Mouse (Mus musculus): Measurements from ENCODE around the gene Zfp646. TPM values are rescaled to one million over a fixed set of nuclear protein-coding genes. Genes with fewer than 3 reads are reported as not detected.

Zfp646 gene
- polyA plus RNA-seq, 1 experiment = 61.3 TPM

- Histone ChIP-seq H3K4me1 (replicated peaks; ENCODE audit: control insufficient read depth, insufficient read depth, low read length) (peaks cover 14% of the 10 kb centered on the region), H3K36me3 (ENCODE audit: control insufficient read depth, insufficient read depth, low read length) (peaks cover 49% of the 10 kb centered on the region), H3K27ac (ENCODE audit: control insufficient read depth, insufficient read depth, low read length) (no peak overlapping the region), H3K27me3 (ENCODE audit: control insufficient read depth, insufficient read depth, low read length) (no peaks in the 10 kb centered on the region), H3K4me3 (ENCODE audit: control insufficient read depth, insufficient read depth, low read length) (no peak overlapping the region)
- no peak for TF ChIP-seq CTCF (IDR thresholded peaks at IDR 0.05; ENCODE audit: borderline replicate concordance, control insufficient read depth, extremely low read depth, insufficient read depth, low read length, poor library complexity)
- no peak for TF ChIP-seq POLR2A (IDR thresholded peaks at IDR 0.05; ENCODE audit: control insufficient read depth, extremely low read depth, insufficient read depth, low read length, poor library complexity)
- DNase-seq = no peak
- WGBS = 99% methylated on average over 9 of the region's 9 CpGs
Measured at GRCm38 (mm10) chr7:127879301-127879700, 3.3 kb downstream of the Zfp646 start.

- H3K36me3 ChIP-seq (ENCODE audit: control insufficient read depth, insufficient read depth, low read length) = peaks cover 58% of the 10 kb centered on the region
- 96% methylated on average over 12 of the region's 12 CpGs for WGBS
Measured at GRCm38 (mm10) chr7:127880431-127880830, 4.4 kb downstream of the Zfp646 start.

GRCm38 (mm10) chr7:127885951-127886350, 9.9 kb downstream of the Zfp646 start:
- Histone ChIP-seq H3K36me3 (ENCODE audit: control insufficient read depth, insufficient read depth, low read length) (peaks cover 69% of the 10 kb centered on the region), H3K4me3 (ENCODE audit: control insufficient read depth, insufficient read depth, low read length) (no peak overlapping the region), H3K27ac (ENCODE audit: control insufficient read depth, insufficient read depth, low read length) (no peak overlapping the region), H3K4me1 (replicated peaks; ENCODE audit: control insufficient read depth, insufficient read depth, low read length) (peaks cover 21% of the 10 kb centered on the region), H3K27me3 (ENCODE audit: control insufficient read depth, insufficient read depth, low read length) (no peaks in the 10 kb centered on the region)
- WGBS = 37% methylated on average over 6 of the region's 6 CpGs
- no peak for DNase-seq
- no peak for TF ChIP-seq POLR2A (IDR thresholded peaks at IDR 0.05; ENCODE audit: control insufficient read depth, extremely low read depth, insufficient read depth, low read length, poor library complexity)
- TF ChIP-seq CTCF (IDR thresholded peaks at IDR 0.05; ENCODE audit: borderline replicate concordance, control insufficient read depth, extremely low read depth, insufficient read depth, low read length, poor library complexity) = no peak

More at GRCm38 (mm10) chr7:127880431-127880830, 4.4 kb downstream of the Zfp646 start:
- DNase-seq = no peak
- no peak overlapping the region for H3K4me3 ChIP-seq (ENCODE audit: control insufficient read depth, insufficient read depth, low read length)
- peaks cover 14% of the 10 kb centered on the region for H3K4me1 ChIP-seq (replicated peaks; ENCODE audit: control insufficient read depth, insufficient read depth, low read length)
- H3K27me3 ChIP-seq (ENCODE audit: control insufficient read depth, insufficient read depth, low read length) = no peaks in the 10 kb centered on the region
- no peak overlapping the region for H3K27ac ChIP-seq (ENCODE audit: control insufficient read depth, insufficient read depth, low read length)
- TF ChIP-seq POLR2A (IDR thresholded peaks at IDR 0.05; ENCODE audit: control insufficient read depth, extremely low read depth, insufficient read depth, low read length, poor library complexity) (no peak), CTCF (IDR thresholded peaks at IDR 0.05; ENCODE audit: borderline replicate concordance, control insufficient read depth, extremely low read depth, insufficient read depth, low read length, poor library complexity) (no peak)

GRCm38 (mm10) chr7:127886551-127886950, 10.5 kb downstream of the Zfp646 start:
- Histone ChIP-seq H3K36me3 (ENCODE audit: control insufficient read depth, insufficient read depth, low read length) (peaks cover 63% of the 10 kb centered on the region), H3K4me3 (ENCODE audit: control insufficient read depth, insufficient read depth, low read length) (no peak overlapping the region), H3K27me3 (ENCODE audit: control insufficient read depth, insufficient read depth, low read length) (no peaks in the 10 kb centered on the region), H3K27ac (ENCODE audit: control insufficient read depth, insufficient read depth, low read length) (no peak overlapping the region), H3K4me1 (replicated peaks; ENCODE audit: control insufficient read depth, insufficient read depth, low read length) (peaks cover 21% of the 10 kb centered on the region)
- TF ChIP-seq POLR2A (IDR thresholded peaks at IDR 0.05; ENCODE audit: control insufficient read depth, extremely low read depth, insufficient read depth, low read length, poor library complexity) = no peak
- no peak for TF ChIP-seq CTCF (IDR thresholded peaks at IDR 0.05; ENCODE audit: borderline replicate concordance, control insufficient read depth, extremely low read depth, insufficient read depth, low read length, poor library complexity)
- DNase-seq = no peak
- 89% methylated on average over 6 of the region's 6 CpGs for WGBS

- DNase-seq = no peak
- peaks cover 21% of the 10 kb centered on the region for H3K4me1 ChIP-seq (replicated peaks; ENCODE audit: control insufficient read depth, insufficient read depth, low read length)
- WGBS = 92% methylated on average over 8 of the region's 8 CpGs
Measured at GRCm38 (mm10) chr7:127887191-127887590, 11.2 kb downstream of the Zfp646 start.

GRCm38 (mm10) chr7:127887781-127888180, 11.8 kb downstream of the Zfp646 start:
- no peak overlapping the region; the same call in 1 of the 2 replicates for H3K27ac ChIP-seq (ENCODE audit: control insufficient read depth, insufficient read depth, low read length)
- H3K4me3 ChIP-seq (ENCODE audit: control insufficient read depth, insufficient read depth, low read length) = no peak overlapping the region
- peaks cover 21% of the 10 kb centered on the region for H3K4me1 ChIP-seq (replicated peaks; ENCODE audit: control insufficient read depth, insufficient read depth, low read length)
- WGBS = 83% methylated on average over 3 of the region's 3 CpGs
- no peaks in the 10 kb centered on the region for H3K27me3 ChIP-seq (ENCODE audit: control insufficient read depth, insufficient read depth, low read length)
- no peak for DNase-seq
- TF ChIP-seq CTCF (IDR thresholded peaks at IDR 0.05; ENCODE audit: borderline replicate concordance, control insufficient read depth, extremely low read depth, insufficient read depth, low read length, poor library complexity) (no peak), POLR2A (IDR thresholded peaks at IDR 0.05; ENCODE audit: control insufficient read depth, extremely low read depth, insufficient read depth, low read length, poor library complexity) (no peak)
- peaks cover 51% of the 10 kb centered on the region for H3K36me3 ChIP-seq (ENCODE audit: control insufficient read depth, insufficient read depth, low read length)

More at GRCm38 (mm10) chr7:127887191-127887590, 11.2 kb downstream of the Zfp646 start:
- TF ChIP-seq POLR2A (IDR thresholded peaks at IDR 0.05; ENCODE audit: control insufficient read depth, extremely low read depth, insufficient read depth, low read length, poor library complexity) = no peak
- TF ChIP-seq CTCF (IDR thresholded peaks at IDR 0.05; ENCODE audit: borderline replicate concordance, control insufficient read depth, extremely low read depth, insufficient read depth, low read length, poor library complexity) = no peak
- H3K36me3 ChIP-seq (ENCODE audit: control insufficient read depth, insufficient read depth, low read length) = peaks cover 57% of the 10 kb centered on the region
- H3K4me3 ChIP-seq (ENCODE audit: control insufficient read depth, insufficient read depth, low read length) = no peak overlapping the region
- no peak overlapping the region for H3K27ac ChIP-seq (ENCODE audit: control insufficient read depth, insufficient read depth, low read length)
- no peaks in the 10 kb centered on the region for H3K27me3 ChIP-seq (ENCODE audit: control insufficient read depth, insufficient read depth, low read length)

- no peaks in the 10 kb centered on the region for H3K27me3 ChIP-seq (ENCODE audit: control insufficient read depth, insufficient read depth, low read length)
- peaks cover 42% of the 10 kb centered on the region for H3K36me3 ChIP-seq (ENCODE audit: control insufficient read depth, insufficient read depth, low read length)
- DNase-seq = no peak
- no peak overlapping the region for H3K4me3 ChIP-seq (ENCODE audit: control insufficient read depth, insufficient read depth, low read length)
- no peak overlapping the region for H3K27ac ChIP-seq (ENCODE audit: control insufficient read depth, insufficient read depth, low read length)
- TF ChIP-seq POLR2A (IDR thresholded peaks at IDR 0.05; ENCODE audit: control insufficient read depth, extremely low read depth, insufficient read depth, low read length, poor library complexity) = no peak
- no peak for TF ChIP-seq CTCF (IDR thresholded peaks at IDR 0.05; ENCODE audit: borderline replicate concordance, control insufficient read depth, extremely low read depth, insufficient read depth, low read length, poor library complexity)
- H3K4me1 ChIP-seq (replicated peaks; ENCODE audit: control insufficient read depth, insufficient read depth, low read length) = peaks cover 15% of the 10 kb centered on the region
- WGBS = 25% methylated on average over 3 of the region's 3 CpGs
Measured at GRCm38 (mm10) chr7:127888821-127889220, 12.8 kb downstream of the Zfp646 start.
